18 mouse cellular contexts compared by ENCODE assay signal in genomic region chr6:30275159-30275847, GRCm38 (mm10). TPM values are rescaled to one million over a fixed set of nuclear protein-coding genes. Genes with fewer than 3 reads are reported as not detected.
DNase-seq lines count a peak whose midpoint lies in the region; ATAC-seq and TF ChIP-seq lines count a peak whose summit lies in the region.
"Had no signal": no experiment of that assay in that cellular context is flagged by ENCODE, and none has a peak within 500 bp of the region (broad histone marks: within the 10 kb centered on the region; RNA-seq: fewer than 3 reads in every experiment).

No protein-coding gene starts in this region.

- 0 out of 2 replicates have a peak overlapping the region, but pooled peaks have one; percentile 46 for H3K27ac ChIP-seq in heart, embryonic 13.5 days (replicated peaks)
- peak overlapping the region; percentile 43 for H3K27ac ChIP-seq in bone marrow macrophage, adult 2 months (ENCODE audit: insufficient read depth, low read depth, low read length)
- no peak overlapping the region for H3K27ac ChIP-seq in neural tube, embryonic 15.5 days (replicated peaks)
- no peak overlapping the region for H3K27ac ChIP-seq in forebrain, embryonic 16.5 days (ENCODE audit: low read length)
- H3K27ac ChIP-seq: forebrain, embryonic 10.5 days; hindbrain, postnatal 0 days; left cerebral cortex, adult 2 months; stomach, postnatal 0 days had no signal

- H3K36me3 ChIP-seq in heart, embryonic 13.5 days: peaks cover 88% of the 10 kb centered on the region
- peaks cover 92% of the 10 kb centered on the region for H3K36me3 ChIP-seq in megakaryocyte, embryonic 14.5 days (replicated peaks; ENCODE audit: low read length)
- peaks cover 34% of the 10 kb centered on the region for H3K36me3 ChIP-seq in neural tube, embryonic 15.5 days
- peaks cover 13% of the 10 kb centered on the region for H3K36me3 ChIP-seq in forebrain, embryonic 16.5 days (ENCODE audit: control insufficient read depth, insufficient read depth)

- 64% methylated on average over 5 of the region's 5 CpGs for WGBS in heart, embryonic 13.5 days
- WGBS in neural tube, embryonic 15.5 days: 84% methylated on average over 5 of the region's 5 CpGs
- WGBS in forebrain, embryonic 16.5 days: 79% methylated on average over 5 of the region's 5 CpGs

- H3K4me2 ChIP-seq in heart, embryonic 13.5 days: peak overlapping the region; percentile 6; the same call in 1 of the 2 replicates
- no peak overlapping the region for H3K4me2 ChIP-seq in neural tube, embryonic 15.5 days
- H3K4me2 ChIP-seq in forebrain, embryonic 16.5 days (ENCODE audit: low read length): no peak overlapping the region

- DNase-seq in heart, postnatal 10 days: no peak
- DNase-seq in urinary bladder, postnatal 25 days (ENCODE audit: low spot score): no peak
- DNase-seq: adrenal gland, postnatal 10 days; cerebellum, adult 18-20 months; heart, adult 11 months; kidney, adult 9 months; lung, adult 2 months; thymus, postnatal 36 days had no signal

- no peak for TF ChIP-seq CTCF in bone marrow macrophage, adult 2 months (IDR thresholded peaks at IDR 0.05; ENCODE audit: low read depth, low read length)

- no peaks in the 10 kb centered on the region for H3K27me3 ChIP-seq in heart, embryonic 13.5 days (replicated peaks)
- no peaks in the 10 kb centered on the region for H3K27me3 ChIP-seq in megakaryocyte, embryonic 14.5 days (replicated peaks)
- H3K27me3 ChIP-seq in neural tube, embryonic 15.5 days (replicated peaks): no peaks in the 10 kb centered on the region
- no peaks in the 10 kb centered on the region for H3K27me3 ChIP-seq in forebrain, embryonic 16.5 days (replicated peaks; ENCODE audit: control insufficient read depth, insufficient read depth, low read length)

- H3K9me3 ChIP-seq in heart, embryonic 13.5 days: no peaks in the 10 kb centered on the region
- H3K9me3 ChIP-seq in megakaryocyte, embryonic 14.5 days: no peaks in the 10 kb centered on the region
- H3K9me3 ChIP-seq in neural tube, embryonic 15.5 days (replicated peaks): no peaks in the 10 kb centered on the region
- no peaks in the 10 kb centered on the region for H3K9me3 ChIP-seq in forebrain, embryonic 16.5 days (ENCODE audit: control insufficient read depth, low read length)
- H3K9me3 ChIP-seq: forebrain, embryonic 10.5 days had no signal

- no peak for TF ChIP-seq POLR2A in bone marrow macrophage, adult 2 months (IDR thresholded peaks at IDR 0.05; ENCODE audit: borderline replicate concordance, low read depth, low read length)

- intact Hi-C loops in heart, postnatal 10 days (cut with DNase I): no loop called here

- ATAC-seq in heart, embryonic 13.5 days (ENCODE audit: extremely low read depth, insufficient number of reproducible peaks, low FRiP score, low TSS enrichment): no peak
- peak; percentile 88 for ATAC-seq in granulocyte monocyte progenitor cell, adult 5-6 weeks (replicated peaks; ENCODE audit: poor library complexity, severe bottlenecking)
- ATAC-seq in neural tube, embryonic 15.5 days (ENCODE audit: low FRiP score): no peak
- ATAC-seq in forebrain, embryonic 16.5 days: no peak
- ATAC-seq: hindbrain, postnatal 0 days had no signal

- 0 out of 2 replicates have a peak overlapping the region, but pooled peaks have one; percentile 33 for H3K9ac ChIP-seq in heart, embryonic 13.5 days
- no peak overlapping the region for H3K9ac ChIP-seq in neural tube, embryonic 15.5 days (replicated peaks)
- no peak overlapping the region for H3K9ac ChIP-seq in forebrain, embryonic 16.5 days (replicated peaks; ENCODE audit: low read depth, low read length)

- H3K4me3 ChIP-seq in heart, embryonic 13.5 days: no peak overlapping the region
- no peak overlapping the region for H3K4me3 ChIP-seq in bone marrow macrophage, adult 2 months (ENCODE audit: insufficient read depth, low read length)
- H3K4me3 ChIP-seq in megakaryocyte, embryonic 14.5 days (replicated peaks): peak overlapping the region; percentile 73
- H3K4me3 ChIP-seq in neural tube, embryonic 15.5 days (replicated peaks): no peak overlapping the region
- no peak overlapping the region for H3K4me3 ChIP-seq in forebrain, embryonic 16.5 days (replicated peaks; ENCODE audit: low read length)
- H3K4me3 ChIP-seq: forebrain, embryonic 10.5 days; left cerebral cortex, adult 2 months had no signal

- peaks cover 62% of the 10 kb centered on the region for H3K4me1 ChIP-seq in heart, embryonic 13.5 days
- peaks cover 55% of the 10 kb centered on the region for H3K4me1 ChIP-seq in bone marrow macrophage, adult 2 months (ENCODE audit: control insufficient read depth, insufficient read depth, low read length)
- H3K4me1 ChIP-seq in megakaryocyte, embryonic 14.5 days: peaks cover 63% of the 10 kb centered on the region
- H3K4me1 ChIP-seq in neural tube, embryonic 15.5 days: no peaks in the 10 kb centered on the region; the same call in 1 of the 2 replicates
- peaks cover 4% of the 10 kb centered on the region for H3K4me1 ChIP-seq in forebrain, embryonic 16.5 days (replicated peaks; ENCODE audit: control insufficient read depth, insufficient read depth, low read length)

RNA-seq across cellular contexts. Expression of gene Ube2h, which starts 29.0 kb away (rescaled TPM):
- 46.6 and 49.8 TPM in 2 replicates for polyA plus RNA-seq in heart, embryonic 13.5 days (2015; fragmentation: Nextera tagmentation; extraction: Ambion mirVana)
- 10 to 100 TPM; 84.2 to 86.2 TPM for total RNA-seq in heart, postnatal 10 days (2021)
- polyA plus RNA-seq in bone marrow macrophage, adult 2 months (2012; ENCODE audit: insufficient read depth, insufficient read length, missing spikeins): 38.6 and 39.4 TPM in 2 replicates
- 6.4 and 7.9 TPM in 2 replicates for total RNA-seq in granulocyte monocyte progenitor cell, adult 5-6 weeks (2014; fragmentation: Nextera tagmentation)
- 4.4 and 6.5 TPM in 2 replicates for total RNA-seq in granulocyte monocyte progenitor cell, adult 5-6 weeks (2017)
- 20.5 and 26.8 TPM in 2 replicates for polyA plus RNA-seq in megakaryocyte, embryonic 14.5 days (2012; ENCODE audit: insufficient read depth, low replicate concordance)
- polyA plus RNA-seq in neural tube, embryonic 15.5 days (2015; fragmentation: Nextera tagmentation; extraction: Ambion mirVana): 47.9 and 53.9 TPM in 2 replicates
- 65.9 and 69.4 TPM in 2 replicates for polyA plus RNA-seq in forebrain, embryonic 16.5 days (2015; fragmentation: Nextera tagmentation; extraction: Ambion mirVana)

Comparison
In these comparisons a context has a peak if more than half of its experiments do, and no peak if none do; other contexts are left out.
1. H3K27ac ChIP-seq: peak in heart, embryonic 13.5 days (single experiment) and bone marrow macrophage, adult 2 months (single experiment); none in neural tube, embryonic 15.5 days (single experiment) and forebrain, embryonic 16.5 days (single experiment).